Mouse (Mus musculus): ENCODE measurements around the gene Gm44805. TPM values are rescaled to one million over a fixed set of nuclear protein-coding genes. Genes with fewer than 3 reads are reported as not detected.
A peak's percentile ranks its signal among the peaks of the same experiment; 100 is the strongest.
"Not testable (repeated sequence)": the region's sequence is repeated elsewhere in the genome, so short reads cannot be mapped to it uniquely, and the experiment has no call there.

Gene Gm44805
- polyA plus RNA-seq, 1 experiment: not detected

DNA sequence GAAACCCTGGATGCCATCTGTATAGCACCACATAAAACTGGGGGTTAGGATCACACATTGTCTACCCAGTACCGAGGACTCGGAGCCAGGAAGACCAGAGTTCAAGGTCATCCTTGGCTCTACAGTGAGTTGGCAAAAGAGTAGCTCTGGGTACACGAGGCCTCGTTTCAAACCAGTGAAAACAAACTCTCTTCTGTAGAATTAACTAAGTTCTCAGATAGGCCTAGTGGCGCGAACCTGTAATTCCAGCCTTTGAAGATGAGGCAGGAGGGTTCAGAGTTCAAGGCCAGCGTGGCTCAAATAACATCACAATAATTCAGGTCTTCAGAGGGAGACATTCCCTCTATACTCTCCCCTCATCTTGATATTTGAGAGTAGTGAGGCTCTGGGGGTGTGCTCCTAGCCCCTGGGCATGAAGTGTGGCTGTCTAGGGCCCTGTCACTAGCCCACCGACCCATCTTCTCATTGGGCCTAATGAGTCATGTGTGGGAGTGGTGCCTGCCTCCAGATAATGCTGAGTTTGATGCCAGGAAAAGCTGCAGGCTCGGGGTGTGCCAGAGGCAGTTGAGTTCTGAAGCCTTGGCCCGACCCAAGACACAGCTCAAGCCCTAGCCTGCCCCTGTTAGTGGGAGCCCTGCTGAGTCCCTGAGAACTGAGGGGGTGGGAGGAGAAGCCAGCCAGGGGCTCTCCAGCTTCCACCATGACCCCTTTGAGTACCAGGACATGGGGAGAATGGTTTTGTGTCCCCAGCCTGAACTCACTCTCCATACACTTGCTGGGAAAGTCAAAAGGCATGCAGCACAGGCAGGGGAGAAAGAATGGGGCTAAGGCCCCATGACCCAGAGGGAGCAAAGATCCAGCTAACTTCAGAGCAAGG is 13.4 kb upstream of the Gm44805 start:
- peaks cover 81% of the 10 kb centered on the region for H3K27me3 ChIP-seq (replicated peaks)
- TF ChIP-seq FLI1 (IDR thresholded peaks at IDR 0.05; ENCODE audit: low read length) (no peak), GATA1 (IDR thresholded peaks at IDR 0.05; ENCODE audit: borderline replicate concordance, low read length) (no peak)
- peaks cover 37% of the 10 kb centered on the region for H3K4me1 ChIP-seq
- H3K36me3 ChIP-seq (replicated peaks; ENCODE audit: low read length): peaks cover 33% of the 10 kb centered on the region
- peaks cover 25% of the 10 kb centered on the region for H3K9me3 ChIP-seq
- H3K4me3 ChIP-seq (replicated peaks): peak overlapping the region; percentile 57

DNA sequence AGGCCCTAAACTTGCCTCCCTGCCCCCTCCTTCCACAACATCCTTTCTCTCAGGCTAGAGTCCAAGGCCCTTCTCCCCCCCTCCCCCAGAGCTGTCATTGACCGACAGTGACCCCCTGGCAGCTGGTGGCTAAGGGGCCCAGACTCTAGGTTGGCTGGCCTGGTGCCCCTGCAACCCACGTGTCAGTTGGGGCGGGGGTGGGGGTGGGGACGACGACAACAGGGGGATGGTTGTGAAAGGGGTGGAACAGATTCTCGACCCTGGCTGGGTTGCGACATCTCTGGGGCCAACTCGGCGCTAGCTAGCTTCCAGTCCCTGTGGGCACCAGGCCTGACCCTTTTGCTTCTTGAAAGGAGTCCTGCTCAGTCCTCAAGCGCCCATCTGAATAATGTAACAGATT is 12.2 kb upstream of the Gm44805 start:
- TF ChIP-seq GATA1 (IDR thresholded peaks at IDR 0.05; ENCODE audit: borderline replicate concordance, low read length): no peak
- no peak for TF ChIP-seq FLI1 (IDR thresholded peaks at IDR 0.05; ENCODE audit: low read length)
- peaks cover 23% of the 10 kb centered on the region for H3K36me3 ChIP-seq (replicated peaks; ENCODE audit: low read length)
- peaks cover 85% of the 10 kb centered on the region for H3K27me3 ChIP-seq (replicated peaks)
- H3K4me3 ChIP-seq (replicated peaks): no peak overlapping the region
- H3K9me3 ChIP-seq: peaks cover 25% of the 10 kb centered on the region
- peaks cover 40% of the 10 kb centered on the region for H3K4me1 ChIP-seq

DNA sequence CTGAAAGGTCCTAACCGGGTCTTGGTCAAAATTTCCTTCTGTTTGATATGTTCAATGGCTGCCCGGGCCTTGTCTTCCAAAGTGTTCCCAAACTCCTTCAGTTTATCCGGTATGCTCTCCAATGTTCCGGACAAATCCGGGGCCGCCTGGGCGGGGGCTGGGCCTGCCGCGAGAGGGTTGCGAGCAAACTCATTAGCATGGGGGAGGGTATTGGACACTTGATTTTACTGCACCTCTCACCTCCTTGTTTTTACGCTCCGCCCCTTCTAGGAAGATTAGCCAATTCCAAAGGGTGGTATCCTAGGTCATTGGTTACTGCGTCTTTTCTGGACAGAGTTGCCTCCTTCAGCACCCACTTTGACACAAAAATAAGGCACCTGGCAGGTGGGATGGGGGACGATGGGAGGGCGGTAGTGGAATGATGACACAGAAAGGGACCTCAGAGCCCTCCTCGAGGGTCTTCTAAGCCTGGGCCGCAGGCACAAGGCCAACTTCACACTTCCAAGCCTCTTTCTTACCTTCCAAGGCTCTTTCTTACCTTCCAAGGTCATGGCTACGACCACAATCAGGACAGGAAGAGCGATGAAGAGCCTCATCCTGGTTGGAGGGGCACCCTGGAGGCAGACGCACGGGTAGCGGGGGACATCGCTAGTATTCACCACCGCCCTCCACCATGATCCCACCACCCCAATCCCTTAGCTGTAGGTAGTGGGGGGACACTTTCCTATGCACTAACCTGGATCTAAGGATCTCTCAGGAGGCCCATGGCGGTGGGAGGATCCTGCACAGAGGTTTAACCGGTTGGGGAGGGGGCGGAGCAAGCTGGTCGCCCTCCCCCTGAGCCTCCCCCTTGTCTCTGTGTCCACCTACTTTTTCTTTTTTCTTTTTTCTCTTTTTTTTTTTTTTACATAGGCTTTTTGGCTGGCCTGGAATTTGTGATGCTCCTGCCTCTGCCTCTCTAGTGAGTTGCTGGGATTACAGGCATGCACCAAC is 10.9 kb upstream of the Gm44805 start, which contains the start of gene Apoc1:
Gene Apoc1, minus strand, starts transcription at position 788 of the 993 bp plus-strand sequence.
- Histone ChIP-seq H3K36me3 (replicated peaks; ENCODE audit: low read length) (peaks cover 15% of the 10 kb centered on the region), H3K4me1 (peaks cover 42% of the 10 kb centered on the region), H3K9me3 (peaks cover 18% of the 10 kb centered on the region), H3K27me3 (replicated peaks) (peaks cover 75% of the 10 kb centered on the region), H3K4me3 (replicated peaks) (peak within 1 kb of the TSS; percentile 69)
- TF ChIP-seq GATA1 (IDR thresholded peaks at IDR 0.05; ENCODE audit: borderline replicate concordance, low read length) (no peak), FLI1 (IDR thresholded peaks at IDR 0.05; ENCODE audit: low read length) (no peak)

DNA sequence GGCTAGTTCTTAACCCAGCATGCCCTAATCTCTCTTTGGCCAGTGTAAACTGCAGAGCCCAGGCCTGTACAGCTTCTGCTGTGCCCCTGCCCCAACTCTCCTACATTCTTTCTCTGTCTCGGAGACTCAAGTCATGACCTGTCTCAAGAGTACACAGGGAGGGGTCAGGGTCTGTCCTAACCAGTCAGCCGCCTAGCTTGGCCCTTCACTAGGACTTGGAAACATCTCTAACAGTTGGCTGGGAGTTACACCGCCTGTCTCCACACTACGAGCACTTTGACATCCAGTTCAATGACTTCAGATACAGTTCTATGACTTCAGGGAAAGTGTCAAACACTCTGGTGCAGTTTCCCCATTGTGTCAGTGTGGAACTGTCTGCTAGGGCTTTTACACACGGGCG is 10.2 kb upstream of the Gm44805 start:
- no peak for TF ChIP-seq GATA1 (IDR thresholded peaks at IDR 0.05; ENCODE audit: borderline replicate concordance, low read length)
- Histone ChIP-seq H3K27me3 (replicated peaks) (peaks cover 68% of the 10 kb centered on the region), H3K9me3 (peaks cover 10% of the 10 kb centered on the region), H3K4me3 (replicated peaks) (peak overlapping the region; percentile 62), H3K4me1 (peaks cover 44% of the 10 kb centered on the region), H3K36me3 (replicated peaks; ENCODE audit: low read length) (peaks cover 7% of the 10 kb centered on the region)

DNA sequence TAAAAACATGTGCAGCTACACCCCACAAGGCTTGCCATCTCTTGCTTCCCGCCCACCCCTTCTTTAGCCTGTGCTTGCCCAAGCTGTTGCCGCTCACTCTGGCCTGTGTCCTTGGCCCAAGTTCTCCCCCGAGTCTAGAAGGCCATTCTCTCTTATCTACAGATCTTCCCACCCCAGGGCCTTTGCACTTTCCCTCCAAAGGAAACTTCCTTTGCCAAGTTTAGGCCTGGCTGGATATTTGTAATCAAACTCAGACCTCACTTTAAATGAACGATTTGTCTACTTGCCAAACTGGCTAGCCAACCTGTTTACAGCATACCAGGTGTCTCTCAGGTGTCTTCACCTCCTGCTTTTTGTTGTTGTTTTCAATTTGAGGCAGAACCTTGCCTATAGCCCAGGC is 9.6 kb upstream of the Gm44805 start:
- peaks cover 4% of the 10 kb centered on the region; the same call in 1 of the 2 replicates for H3K9me3 ChIP-seq
- H3K27me3 ChIP-seq (replicated peaks): peaks cover 66% of the 10 kb centered on the region
- peaks cover 44% of the 10 kb centered on the region for H3K4me1 ChIP-seq
- H3K4me3 ChIP-seq (replicated peaks): no peak overlapping the region
- no peak for TF ChIP-seq FLI1 (IDR thresholded peaks at IDR 0.05; ENCODE audit: low read length)
- no peak for TF ChIP-seq GATA1 (IDR thresholded peaks at IDR 0.05; ENCODE audit: borderline replicate concordance, low read length)
- H3K36me3 ChIP-seq (replicated peaks; ENCODE audit: low read length): peaks cover 1% of the 10 kb centered on the region

DNA sequence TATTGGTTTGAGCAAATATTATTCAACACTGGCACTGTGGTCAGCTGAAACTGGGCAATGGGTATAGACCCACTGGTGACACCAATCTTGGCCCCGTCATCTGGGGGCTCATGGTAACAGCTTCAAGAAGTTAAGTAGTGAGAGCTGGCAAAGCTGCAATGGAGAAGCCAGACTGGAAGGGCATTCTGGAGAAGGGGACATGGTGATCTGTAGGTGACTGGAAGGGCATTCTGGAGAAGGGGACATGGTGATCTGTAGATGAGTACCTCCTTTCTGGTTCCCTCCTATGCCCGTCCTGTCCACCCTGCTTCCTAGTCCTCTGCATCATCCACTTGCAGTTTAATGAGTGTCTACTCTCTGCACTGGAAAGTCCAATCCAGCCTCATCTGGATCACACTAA is 7.4 kb upstream of the Gm44805 start:
- TF ChIP-seq GATA1 (IDR thresholded peaks at IDR 0.05; ENCODE audit: borderline replicate concordance, low read length) (no peak), FLI1 (IDR thresholded peaks at IDR 0.05; ENCODE audit: low read length) (no peak)
- Histone ChIP-seq H3K27me3 (replicated peaks) (peaks cover 65% of the 10 kb centered on the region), H3K4me1 (peaks cover 31% of the 10 kb centered on the region), H3K4me3 (replicated peaks) (peak overlapping the region; percentile 17), H3K36me3 (replicated peaks; ENCODE audit: low read length) (no peaks in the 10 kb centered on the region), H3K9me3 (peaks cover 4% of the 10 kb centered on the region; the same call in 1 of the 2 replicates)

DNA sequence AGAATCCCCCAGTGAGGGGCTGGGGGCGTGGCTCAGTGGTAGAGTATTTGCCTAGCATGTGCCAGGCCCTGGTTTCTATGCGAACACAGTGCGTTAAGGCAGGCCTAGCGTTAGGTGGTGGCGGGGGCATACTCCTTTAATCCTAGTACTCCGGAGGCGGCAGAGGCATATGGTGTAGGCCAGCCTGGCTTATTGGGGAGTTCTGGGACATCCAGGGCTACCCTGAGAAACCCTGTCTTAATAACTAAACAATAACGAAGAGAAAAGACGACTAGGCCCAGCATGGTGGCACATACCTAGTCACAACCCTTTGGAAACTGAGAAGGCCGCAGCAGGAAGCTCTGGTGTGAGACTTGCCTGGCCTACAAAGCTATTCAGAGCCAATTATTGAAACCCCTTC is 6.9 kb upstream of the Gm44805 start:
- TF ChIP-seq FLI1 (IDR thresholded peaks at IDR 0.05; ENCODE audit: low read length) (no peak), GATA1 (IDR thresholded peaks at IDR 0.05; ENCODE audit: borderline replicate concordance, low read length) (no peak)
- Histone ChIP-seq H3K27me3 (replicated peaks) (peaks cover 62% of the 10 kb centered on the region), H3K9me3 (peaks cover 4% of the 10 kb centered on the region; the same call in 1 of the 2 replicates), H3K4me1 (peaks cover 30% of the 10 kb centered on the region), H3K36me3 (replicated peaks; ENCODE audit: low read length) (no peaks in the 10 kb centered on the region), H3K4me3 (replicated peaks) (no peak overlapping the region)

DNA sequence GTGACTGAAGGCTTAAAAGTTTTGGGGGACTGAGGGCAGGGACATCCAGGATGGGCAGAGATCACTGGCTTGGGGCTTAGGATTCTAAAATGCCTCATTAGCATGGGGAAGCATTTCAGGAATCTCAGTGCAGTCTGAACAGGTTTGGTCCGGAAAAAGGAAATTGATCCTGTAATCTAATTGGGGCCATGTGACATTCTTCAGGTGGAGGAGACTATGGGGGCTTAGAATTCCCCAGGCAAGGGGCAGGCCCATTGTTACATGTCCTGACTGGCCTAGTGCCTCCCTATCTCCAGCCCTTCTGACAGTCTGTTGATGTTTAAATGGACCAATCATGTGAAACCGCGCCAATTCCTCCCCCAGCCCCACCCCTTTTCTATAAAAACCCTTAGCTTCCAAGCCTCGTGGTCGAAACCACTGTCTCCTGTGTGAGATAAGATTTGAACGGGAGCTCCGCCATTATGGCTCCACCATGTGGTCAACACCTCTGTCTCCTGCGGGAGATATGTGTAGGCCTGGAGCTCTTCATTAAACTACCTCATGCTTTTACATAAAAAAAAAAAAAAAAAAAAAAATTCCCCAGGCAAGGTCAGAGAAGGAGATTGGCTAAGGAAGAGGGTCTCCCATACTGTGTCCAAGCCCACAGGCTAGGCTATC is 5.8 kb upstream of the Gm44805 start:
- not testable (repeated sequence) for H3K36me3 ChIP-seq (replicated peaks; ENCODE audit: low read length); H3K9me3 ChIP-seq; H3K4me3 ChIP-seq (replicated peaks)
- peaks cover 56% of the 10 kb centered on the region for H3K27me3 ChIP-seq (replicated peaks)
- H3K4me1 ChIP-seq: peaks cover 28% of the 10 kb centered on the region

DNA sequence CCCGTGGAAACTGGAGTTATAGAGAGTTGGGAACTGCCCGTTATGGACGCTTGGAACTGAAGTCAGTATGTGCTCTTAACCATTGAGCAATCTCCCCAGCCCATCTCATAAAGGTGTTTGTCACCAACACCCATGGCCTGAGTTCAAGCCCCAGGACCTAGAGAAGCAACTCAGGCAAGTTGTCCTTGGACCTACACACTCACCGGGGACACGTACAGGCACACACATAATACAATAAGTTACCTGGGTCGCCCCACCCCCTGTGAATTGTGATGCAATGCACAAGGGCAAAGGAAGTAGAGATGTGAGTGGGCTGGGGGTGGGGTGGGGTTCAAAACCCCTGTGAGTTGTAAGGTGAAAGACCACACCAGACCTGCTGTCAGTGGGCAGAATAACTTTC is 5.3 kb upstream of the Gm44805 start:
- TF ChIP-seq GATA1 (IDR thresholded peaks at IDR 0.05; ENCODE audit: borderline replicate concordance, low read length): no peak
- Histone ChIP-seq H3K4me1 (peaks cover 28% of the 10 kb centered on the region), H3K36me3 (replicated peaks; ENCODE audit: low read length) (no peaks in the 10 kb centered on the region), H3K4me3 (replicated peaks) (no peak overlapping the region), H3K9me3 (peaks cover 4% of the 10 kb centered on the region; the same call in 1 of the 2 replicates), H3K27me3 (replicated peaks) (peaks cover 54% of the 10 kb centered on the region)

Data from megakaryocyte, embryonic 14.5 days (primary cell).